ENCODE assay signal across 9 mouse cellular contexts in the genomic region with DNA sequence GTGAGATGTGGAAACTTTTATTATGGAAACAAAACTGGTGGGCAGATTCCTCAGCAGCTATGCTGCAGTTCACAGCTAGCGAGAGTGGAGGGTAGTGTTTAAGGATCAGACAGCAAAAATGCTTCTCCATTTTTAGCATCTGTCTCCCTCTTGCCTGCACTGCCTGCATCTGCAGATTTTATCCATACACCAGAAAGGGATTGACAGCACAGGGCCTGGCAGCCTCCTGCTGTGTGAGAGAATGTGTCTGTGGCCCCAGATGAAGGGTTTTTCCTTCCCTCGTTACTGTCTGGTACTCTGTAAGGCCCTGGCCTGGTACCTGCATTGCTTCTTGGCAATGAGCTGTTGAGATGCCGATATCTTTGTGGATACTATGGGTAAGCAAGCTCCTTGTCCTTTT. TPM values are rescaled to one million over a fixed set of nuclear protein-coding genes. Genes with fewer than 3 reads are reported as not detected.
A peak's percentile ranks its signal among the peaks of the same experiment; 100 is the strongest.
DNase-seq lines count a peak whose midpoint lies in the region; ATAC-seq and TF ChIP-seq lines count a peak whose summit lies in the region.
"Had no signal": no experiment of that assay in that cellular context is flagged by ENCODE, and none has a peak within 500 bp of the region (broad histone marks: within the 10 kb centered on the region; RNA-seq: fewer than 3 reads in every experiment).

No protein-coding gene starts in this region.

- H3K27me3 ChIP-seq in heart, embryonic 12.5 days (replicated peaks): no peaks in the 10 kb centered on the region
- no peaks in the 10 kb centered on the region for H3K27me3 ChIP-seq in hindbrain, embryonic 16.5 days (replicated peaks; ENCODE audit: control insufficient read depth, insufficient read depth, low read length)
- no peaks in the 10 kb centered on the region for H3K27me3 ChIP-seq in myocyte (ENCODE audit: control insufficient read depth, insufficient read depth, insufficient read length)
- no peaks in the 10 kb centered on the region for H3K27me3 ChIP-seq in kidney, embryonic 16.5 days (ENCODE audit: insufficient read depth, low read length)

- peak overlapping the region; percentile 51 for H3K4me2 ChIP-seq in heart, embryonic 12.5 days
- peak overlapping the region; percentile 82 for H3K4me2 ChIP-seq in hindbrain, embryonic 16.5 days (ENCODE audit: low read length)
- peak overlapping the region; percentile 72 for H3K4me2 ChIP-seq in myocyte (ENCODE audit: low read depth)
- H3K4me2 ChIP-seq in kidney, embryonic 16.5 days (replicated peaks; ENCODE audit: low read depth, low read length): no peak overlapping the region

- no peak for TF ChIP-seq POLR2A in myocyte (IDR thresholded peaks at IDR 0.05; ENCODE audit: insufficient read length, low read depth)

- no peak for DNase-seq in heart, postnatal 10 days
- no peak for DNase-seq in thymus, postnatal 14 days
- no peak for DNase-seq in kidney, postnatal 25 days

- no peaks in the 10 kb centered on the region for H3K9me3 ChIP-seq in heart, embryonic 12.5 days (replicated peaks)
- no peaks in the 10 kb centered on the region for H3K9me3 ChIP-seq in hindbrain, embryonic 16.5 days (ENCODE audit: control insufficient read depth, low read length)
- no peaks in the 10 kb centered on the region for H3K9me3 ChIP-seq in kidney, embryonic 16.5 days (ENCODE audit: low read length)

- 45% methylated on average over 3 of the region's 3 CpGs for WGBS in heart, embryonic 12.5 days
- 41% methylated on average over 3 of the region's 3 CpGs for WGBS in hindbrain, embryonic 16.5 days
- 81% methylated on average over 3 of the region's 3 CpGs for WGBS in kidney, embryonic 16.5 days

- peak overlapping the region; percentile 14; the same call in 1 of the 2 replicates for H3K27ac ChIP-seq in heart, embryonic 12.5 days (ENCODE audit: poor library complexity, severe bottlenecking)
- no peak overlapping the region for H3K27ac ChIP-seq in brown adipose tissue, adult 24 weeks (replicated peaks; ENCODE audit: low read depth, low read length)
- H3K27ac ChIP-seq in hindbrain, embryonic 16.5 days (ENCODE audit: low read depth, low read length): peak overlapping the region; percentile 34
- H3K27ac ChIP-seq in kidney, embryonic 16.5 days (ENCODE audit: low read length): no peak overlapping the region
- H3K27ac ChIP-seq: liver, embryonic 14.5 days had no signal

- ATAC-seq in heart, embryonic 12.5 days (ENCODE audit: insufficient number of reproducible peaks, low FRiP score): no peak
- no peak for ATAC-seq in hindbrain, embryonic 16.5 days
- no peak for ATAC-seq in kidney, embryonic 16.5 days (ENCODE audit: low FRiP score, low TSS enrichment)

- intact Hi-C loops in heart, postnatal 10 days (cut with DNase I): no loop called here

- peaks cover 30% of the 10 kb centered on the region for H3K79me2 ChIP-seq in myocyte (ENCODE audit: control insufficient read depth, insufficient read depth)

- H3K4me1 ChIP-seq in heart, embryonic 12.5 days (replicated peaks): peaks cover 22% of the 10 kb centered on the region
- no peaks in the 10 kb centered on the region for H3K4me1 ChIP-seq in brown adipose tissue, adult 24 weeks (ENCODE audit: control insufficient read depth, insufficient read depth, insufficient read length, low read length)
- peaks cover 20% of the 10 kb centered on the region for H3K4me1 ChIP-seq in hindbrain, embryonic 16.5 days (ENCODE audit: control insufficient read depth, insufficient read depth, low read depth, low read length)
- peaks cover 22% of the 10 kb centered on the region for H3K4me1 ChIP-seq in kidney, embryonic 16.5 days (ENCODE audit: insufficient read depth, low read length)

- no peak overlapping the region for H3ac ChIP-seq in myocyte (ENCODE audit: control insufficient read depth, insufficient read length)

- peak overlapping the region; percentile 64 for H3K9ac ChIP-seq in heart, embryonic 12.5 days
- peak overlapping the region; percentile 59 for H3K9ac ChIP-seq in hindbrain, embryonic 16.5 days (ENCODE audit: low read depth, low read length)
- no peak overlapping the region for H3K9ac ChIP-seq in kidney, embryonic 16.5 days (replicated peaks; ENCODE audit: low read length)
- H3K9ac ChIP-seq: liver, embryonic 14.5 days had no signal

- peak overlapping the region; percentile 18 for H3K4me3 ChIP-seq in heart, embryonic 12.5 days
- H3K4me3 ChIP-seq in brown adipose tissue, adult 24 weeks (ENCODE audit: insufficient read depth, low read depth, low read length): 0 out of 2 replicates have a peak overlapping the region, but pooled peaks have one; percentile 0
- H3K4me3 ChIP-seq in hindbrain, embryonic 16.5 days (ENCODE audit: low read length): peak overlapping the region; percentile 34
- no peak overlapping the region for H3K4me3 ChIP-seq in myocyte
- no peak overlapping the region for H3K4me3 ChIP-seq in kidney, embryonic 16.5 days (ENCODE audit: low read length)

- H3K36me3 ChIP-seq in heart, embryonic 12.5 days: peaks cover 28% of the 10 kb centered on the region
- H3K36me3 ChIP-seq in hindbrain, embryonic 16.5 days (ENCODE audit: control insufficient read depth, insufficient read depth, low read length): 0 out of 2 replicates have a peak, but pooled peaks cover 3% of the 10 kb centered on the region
- H3K36me3 ChIP-seq in myocyte (ENCODE audit: control insufficient read depth, insufficient read depth): peaks cover 13% of the 10 kb centered on the region
- H3K36me3 ChIP-seq in kidney, embryonic 16.5 days (ENCODE audit: insufficient read depth, low read length): peaks cover 9% of the 10 kb centered on the region; the same call in 1 of the 2 replicates

TF ChIP-seq in myocyte, 11 proteins besides CTCF, POLR2A, EP300 and RAD21:
- no peak for TF ChIP-seq SRF (IDR thresholded peaks at IDR 0.05; ENCODE audit: control insufficient read depth, insufficient read length, low read depth)
- no peak for TF ChIP-seq MYOG (IDR thresholded peaks at IDR 0.05; ENCODE audit: control insufficient read depth in 1 of 3, insufficient read depth in 1 of 3, insufficient read length in 2 of 3, low read depth in 2 of 3)
- TF ChIP-seq E2F4 (IDR thresholded peaks at IDR 0.05; ENCODE audit: insufficient read depth): no peak
- TF ChIP-seq TCF12 (IDR thresholded peaks at IDR 0.05; ENCODE audit: insufficient read depth, poor library complexity, severe bottlenecking): no peak
- no peak for TF ChIP-seq MAX (IDR thresholded peaks at IDR 0.05; ENCODE audit: low read depth)
- TF ChIP-seq CEBPB (IDR thresholded peaks at IDR 0.05; ENCODE audit: insufficient read depth, poor library complexity, severe bottlenecking): no peak
- TF ChIP-seq TCF3 (IDR thresholded peaks at IDR 0.05; ENCODE audit: insufficient read length, low read depth): no peak
- TF ChIP-seq USF1 (IDR thresholded peaks at IDR 0.05; ENCODE audit: low read depth): no peak
- no peak for TF ChIP-seq POLR2AphosphoS2 (IDR thresholded peaks at IDR 0.05; ENCODE audit: insufficient read length, low read depth)
- no peak for TF ChIP-seq MYOD1 (IDR thresholded peaks at IDR 0.05; ENCODE audit: control insufficient read depth in 1 of 3, insufficient read length in 2 of 3, low read depth in 2 of 3)

RNA-seq across cellular contexts. Expression of gene Lpgat1, which starts 2.8 kb away (rescaled TPM):
- 64.8 and 67.4 TPM in 2 replicates for polyA plus RNA-seq in heart, embryonic 12.5 days (2016; fragmentation: Nextera tagmentation; extraction: Ambion mirVana)
- total RNA-seq in heart, postnatal 10 days (2021): 10 to 100 TPM; 93.1 to 93.3 TPM
- 34.1 and 40.5 TPM in 2 replicates for polyA plus RNA-seq in brown adipose tissue, adult 24 weeks (2012; ENCODE audit: insufficient read depth, insufficient read length, missing spikeins)
- 26.3 and 28.8 TPM in 2 replicates for polyA plus RNA-seq in hindbrain, embryonic 16.5 days (2015; fragmentation: Nextera tagmentation; extraction: Ambion mirVana)
- 16.3 TPM for polyA plus RNA-seq in myocyte (2012; fragmentation: generic; extraction: Trizol)
- 13.6 and 14.7 TPM in 2 replicates for polyA plus RNA-seq in kidney, embryonic 16.5 days (2015; fragmentation: Nextera tagmentation; extraction: Ambion mirVana)

Comparison
In these comparisons a context has a peak if more than half of its experiments do, and no peak if none do; other contexts are left out.
1. H3K27ac ChIP-seq: peak in heart, embryonic 12.5 days (single experiment) and hindbrain, embryonic 16.5 days (single experiment); none in brown adipose tissue, adult 24 weeks (single experiment) and kidney, embryonic 16.5 days (single experiment).
2. H3K4me3 ChIP-seq: peak in heart, embryonic 12.5 days (single experiment), brown adipose tissue, adult 24 weeks (single experiment) and hindbrain, embryonic 16.5 days (single experiment); none in myocyte (single experiment) and kidney, embryonic 16.5 days (single experiment).